Mouse (Mus musculus): Measurements from ENCODE around the gene Olfr372.
"Not testable (repeated sequence)": the region's sequence is repeated elsewhere in the genome, so short reads cannot be mapped to it uniquely, and the experiment has no call there.

Gene Olfr372

DNA sequence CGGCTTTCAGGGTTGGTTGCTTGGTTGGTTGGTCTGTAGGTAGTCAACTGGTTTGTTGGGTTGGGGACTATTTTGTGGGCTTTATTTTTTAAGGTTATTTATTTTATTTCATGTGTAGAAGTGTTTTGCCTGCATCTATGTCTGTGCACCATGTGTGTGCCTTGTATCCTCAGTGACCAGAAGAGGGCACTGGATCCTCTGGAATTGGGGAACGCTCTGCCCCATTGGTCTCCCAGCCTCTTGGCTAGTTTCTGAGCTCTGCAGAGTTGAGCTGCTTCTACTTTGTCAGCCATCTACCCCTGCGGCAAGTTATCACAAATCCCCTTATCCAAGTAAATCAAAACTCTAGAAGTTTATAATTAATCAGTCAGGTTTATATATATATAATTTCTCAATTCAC is 46.6 kb downstream of the Olfr372 start:
- in situ Hi-C loops (cut with MboI, MseI): not testable (repeated sequence)

DNA sequence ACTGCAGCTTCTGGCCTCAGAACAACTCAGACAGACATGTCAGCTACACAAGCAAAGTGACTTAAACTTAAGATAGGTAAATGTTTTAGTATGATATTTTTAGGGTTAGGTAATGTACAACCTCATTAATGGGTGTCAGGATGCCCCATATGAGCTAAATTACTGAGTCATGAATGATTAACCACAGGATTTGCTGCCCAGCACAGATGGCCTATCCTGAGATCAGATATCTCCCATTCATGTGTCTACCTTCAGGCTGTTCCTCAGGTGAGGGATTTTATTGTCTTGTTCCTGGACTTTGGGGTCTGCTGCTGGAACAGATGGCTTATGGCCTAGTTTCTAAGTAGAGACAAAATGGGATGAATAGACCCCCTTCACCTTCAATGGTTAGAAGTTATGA is 55.7 kb downstream of the Olfr372 start:
- in situ Hi-C loops (cut with MboI, MseI): loop anchor here (5.0 kb wide), 1 partner anchor 39 kb away; no protein-coding TSS in a partner anchor

DNA sequence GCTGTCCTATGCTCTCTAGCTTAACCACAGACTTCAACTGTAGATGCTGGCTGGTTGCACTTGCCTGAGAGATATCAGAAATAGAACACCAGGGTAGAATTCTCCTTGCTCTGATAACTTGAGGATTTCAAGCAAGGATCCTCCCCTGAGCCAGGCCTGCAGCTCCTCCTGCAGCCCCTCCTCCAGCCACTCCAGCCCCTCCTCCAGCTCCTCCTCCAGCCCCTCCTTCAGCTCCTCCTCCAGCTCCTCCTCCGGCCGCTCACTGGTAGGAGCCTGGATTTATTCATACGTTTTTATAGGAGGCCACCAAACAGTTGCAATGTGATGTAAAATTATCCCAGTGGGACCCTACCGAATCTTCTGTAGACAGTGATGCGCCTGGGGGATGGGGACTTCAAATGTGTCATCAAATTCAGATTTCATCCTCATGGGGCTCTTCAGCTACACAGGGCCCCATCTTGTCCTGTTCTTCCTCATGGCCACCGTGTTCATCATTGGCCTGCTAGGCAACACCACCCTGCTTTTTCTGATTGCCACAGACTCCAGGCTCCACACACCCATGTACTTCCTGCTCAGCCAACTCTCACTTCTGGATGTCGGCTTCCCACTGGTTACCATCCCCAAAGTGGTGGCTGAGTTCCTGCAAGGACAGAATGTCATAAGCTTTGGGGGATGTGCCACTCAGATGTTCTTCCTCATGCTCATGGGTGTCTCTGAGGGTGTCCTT is 58.5 kb downstream of the Olfr372 start:
- in situ Hi-C loops (cut with MboI, MseI): loop anchor here (5.0 kb wide), 1 partner anchor 42 kb away; no protein-coding TSS in a partner anchor

GRCm38 (mm10) chr8:72105165-72105564 is 64.1 kb downstream of the Olfr372 start:
- in situ Hi-C loops (cut with MboI, MseI): no loop called here

- in situ Hi-C loops (cut with MboI, MseI): no loop called here
These were observed 65.7 kb downstream of the Olfr372 start, which contains the start of gene Olfr374 for GRCm38 (mm10) chr8:72106740-72107139. TSS of gene Olfr374 (plus strand) at chr8:72107040.
